Mouse (Mus musculus) R1 (cell line): ENCODE measurements around the gene Crocc2.

ENCODE experiments used
- DNase-seq: peaks from one replicate; pipeline ENCODE4 v3.0.0-alpha.2; 2018; ENCODE audit warnings: low read depth, low spot score

Crocc2 gene

DNA sequence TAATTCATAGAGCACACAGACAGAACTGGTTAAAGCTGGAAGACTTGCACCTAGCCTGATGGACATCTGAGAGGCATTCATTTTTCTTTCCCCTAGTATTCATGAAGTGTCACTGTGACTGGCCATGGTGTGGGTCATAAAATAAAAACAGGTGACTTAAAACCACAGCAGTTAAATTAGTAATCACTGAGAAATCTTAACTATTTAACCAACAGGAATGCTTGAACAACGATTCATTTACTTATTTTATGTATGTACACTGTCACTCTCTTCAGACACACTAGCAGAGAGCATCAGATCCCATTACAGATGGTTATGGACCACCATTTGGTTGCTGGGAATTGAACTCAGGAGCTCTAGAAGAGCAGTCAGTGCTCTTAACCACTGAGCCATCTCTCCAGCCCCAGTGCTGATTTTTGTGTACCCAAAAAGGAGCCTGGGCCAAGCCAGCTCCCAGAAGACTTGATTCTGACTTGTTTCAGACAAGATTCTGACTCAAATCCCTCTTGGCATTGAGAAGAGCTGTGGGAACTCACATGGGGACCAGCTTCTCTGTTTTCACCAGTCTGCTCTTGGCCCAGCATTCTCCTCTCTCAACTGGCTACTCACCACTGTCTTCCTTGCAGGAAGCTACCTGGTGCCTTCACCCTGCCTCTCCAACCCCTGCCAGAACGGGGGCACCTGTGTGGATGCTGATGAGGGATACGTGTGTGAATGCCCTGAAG lies 102.2 kb downstream of the Crocc2 start:
- no peak for DNase-seq

DNA sequence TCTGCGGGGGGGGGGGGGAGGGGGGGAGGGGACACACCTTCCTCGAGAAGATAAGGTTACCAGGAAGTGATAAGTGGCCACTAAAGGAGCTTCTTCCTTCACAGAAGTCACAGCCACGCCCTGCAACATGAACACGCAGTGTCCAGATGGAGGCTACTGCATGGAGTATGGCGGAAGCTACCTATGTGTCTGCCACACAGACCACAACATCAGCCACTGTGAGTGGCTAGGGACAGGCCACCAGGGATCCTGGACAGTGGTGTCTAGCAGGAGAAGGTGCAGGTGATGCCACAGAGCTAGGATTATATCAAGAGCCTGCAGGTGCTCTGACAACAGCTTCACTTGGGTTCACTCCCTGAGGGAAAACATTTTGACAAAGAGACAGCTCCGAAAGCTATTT lies 103.2 kb downstream of the Crocc2 start:
- DNase-seq: no peak

DNA sequence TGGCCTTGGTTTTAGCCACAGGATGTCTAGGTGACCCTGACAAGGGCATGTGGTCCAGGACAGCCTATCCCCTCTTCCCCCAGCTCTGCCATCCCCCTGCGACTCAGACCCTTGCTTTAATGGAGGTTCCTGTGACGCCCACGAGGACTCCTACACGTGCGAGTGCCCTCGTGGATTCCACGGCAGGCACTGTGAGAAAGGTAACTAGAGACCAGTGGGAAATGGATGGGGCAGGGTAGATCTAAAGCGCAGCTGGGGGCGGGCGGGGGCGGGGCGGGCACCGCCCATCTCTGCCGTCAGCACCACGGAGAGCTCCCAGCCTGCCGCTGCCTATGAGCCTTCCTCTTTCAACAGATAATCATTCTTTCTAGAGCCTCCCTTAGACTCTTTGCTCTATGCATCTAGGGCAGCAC lies 103.9 kb downstream of the Crocc2 start:
- DNase-seq: peak; percentile 69

DNA sequence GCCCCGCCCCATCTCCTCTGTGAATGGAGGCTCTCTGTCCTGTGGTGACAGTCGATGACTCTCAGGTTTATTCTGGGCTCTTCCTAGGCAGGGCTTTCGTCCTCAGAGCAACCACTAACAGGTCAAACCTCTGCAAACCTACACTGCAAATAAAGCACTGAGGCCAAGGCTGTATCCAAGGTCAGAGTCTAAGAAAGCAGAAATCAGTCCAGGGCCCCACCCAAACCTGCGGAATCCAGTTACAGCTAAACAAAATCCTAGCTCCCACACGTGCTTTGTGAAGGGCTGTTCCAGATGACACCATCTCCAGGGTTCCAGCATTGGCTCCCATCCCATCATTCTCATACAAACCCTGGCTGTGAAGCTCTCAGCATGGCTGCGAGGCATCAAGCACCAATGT lies 107.0 kb downstream of the Crocc2 start:
- DNase-seq: peak; percentile 87

DNA sequence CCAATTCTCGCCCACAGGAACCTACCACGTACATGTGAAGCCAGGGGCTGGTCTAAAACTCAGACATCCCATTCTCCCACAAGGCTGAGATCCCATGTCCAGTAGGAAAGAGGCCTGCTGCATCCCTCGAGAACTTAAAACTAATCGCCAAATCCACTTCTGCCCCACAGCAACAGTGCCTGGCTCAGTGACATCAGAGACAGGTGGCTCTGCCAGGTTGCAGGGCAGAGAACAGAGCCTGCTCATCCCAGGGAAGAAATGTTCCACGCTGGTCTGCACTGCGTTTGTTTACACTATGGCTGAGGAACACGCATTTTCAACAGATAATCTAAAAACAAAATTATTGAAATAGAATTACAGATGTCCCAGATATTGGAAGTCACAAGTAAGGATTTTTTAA lies 108.5 kb downstream of the Crocc2 start:
- no peak for DNase-seq
